Mouse (Mus musculus) cerebellum, postnatal 4 days (tissue): ENCODE measurements around the gene Ass1.
"Not testable (repeated sequence)": the region's sequence is repeated elsewhere in the genome, so short reads cannot be mapped to it uniquely, and the experiment has no call there.

Source experiments
- DNase-seq, 2 experiments: peaks; one replicate each; pipeline ENCODE4 v3.0.0; 2022; ENCODE audit warnings: low spot score in 2 of 2, mixed read lengths in 1 of 2

Gene Ass1

DNA sequence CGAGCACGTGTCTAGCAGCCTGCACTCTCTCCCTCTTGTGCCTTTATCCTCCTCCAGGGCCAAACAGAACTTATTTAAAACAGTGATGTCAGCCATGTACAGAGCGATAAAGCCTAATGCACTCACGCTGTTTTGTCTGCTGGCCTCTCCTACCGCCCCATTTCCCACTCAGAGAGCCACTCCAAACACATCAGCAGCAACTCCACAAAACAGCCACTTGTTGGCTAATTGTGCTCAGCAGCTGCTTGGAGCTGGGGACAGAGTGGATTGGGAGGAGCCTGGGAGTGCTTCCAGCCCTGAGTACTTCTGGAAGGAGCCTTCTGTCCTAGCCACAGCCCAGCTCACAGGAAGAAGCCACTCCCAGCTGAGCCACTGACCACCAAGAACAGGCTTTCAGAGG is 67.0 kb downstream of the Ass1 start:
- no peak for DNase-seq

DNA sequence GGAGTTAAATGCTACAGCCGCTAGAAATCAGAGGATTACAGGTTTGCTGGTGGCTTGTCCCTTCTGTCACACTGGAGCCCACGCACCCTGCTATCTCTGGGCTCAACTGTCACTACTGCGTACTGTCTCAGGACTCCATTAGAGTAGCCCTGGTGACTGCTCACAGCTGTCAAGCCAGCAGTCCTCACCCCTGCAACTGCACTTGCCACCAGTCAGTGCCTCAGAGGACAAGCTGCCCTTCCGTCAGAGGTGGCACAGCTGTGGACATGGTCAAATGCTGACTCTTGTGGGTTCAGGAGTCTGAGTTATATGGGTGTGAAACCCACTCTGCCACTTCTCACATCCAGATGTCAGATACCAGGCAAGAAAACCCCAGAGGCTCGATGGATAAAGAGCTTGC is 68.7 kb downstream of the Ass1 start:
- no peak for DNase-seq

- no peak for DNase-seq
Observed at GRCm38 (mm10) chr2:31541581-31541980, 71.6 kb downstream of the Ass1 start.

- DNase-seq: no peak
Observed at GRCm38 (mm10) chr2:31547726-31548125, 77.7 kb downstream of the Ass1 start.

- no peak for DNase-seq
Observed at GRCm38 (mm10) chr2:31550503-31550902, 80.5 kb downstream of the Ass1 start.

DNA sequence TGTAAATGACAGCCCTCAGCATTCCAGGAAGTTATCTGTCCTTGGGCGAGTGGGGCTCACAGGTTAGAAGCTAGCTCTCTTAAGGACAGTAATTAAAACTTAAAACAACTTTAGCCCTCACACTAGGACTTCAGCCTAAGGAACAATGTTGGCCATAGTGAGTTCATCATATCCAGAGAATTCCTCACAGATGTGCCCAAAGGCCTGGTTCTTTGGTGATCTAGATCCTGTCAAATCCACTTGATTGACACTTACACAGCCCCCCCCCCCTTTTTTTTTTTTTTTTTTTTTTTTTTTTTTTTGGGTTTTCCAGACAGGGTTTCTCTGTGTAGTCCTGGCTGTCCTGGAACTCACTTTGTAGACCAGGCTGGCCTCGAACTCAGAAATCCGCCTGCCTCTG is 81.3 kb downstream of the Ass1 start:
- not testable (repeated sequence) for DNase-seq

DNA sequence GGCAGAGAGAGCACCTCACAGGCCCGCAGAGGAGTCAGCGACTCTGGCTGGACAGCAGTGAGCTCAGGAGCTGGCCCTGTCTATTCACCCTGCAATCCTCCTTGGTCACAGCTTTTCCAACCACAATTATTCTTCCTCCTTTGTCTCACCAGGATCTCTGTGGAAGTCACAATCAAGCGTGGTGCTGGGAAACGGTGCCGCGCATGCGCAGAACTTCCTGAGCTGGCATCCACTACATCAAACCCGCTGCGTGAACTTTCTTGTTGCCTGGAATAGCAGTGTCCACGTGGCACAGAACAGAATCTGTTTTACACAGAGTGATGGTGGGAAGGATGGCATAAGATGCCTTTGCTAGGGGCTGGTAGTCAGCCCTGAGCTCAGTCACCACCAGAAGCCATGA is 82.0 kb downstream of the Ass1 start:
- no peak for DNase-seq

DNA sequence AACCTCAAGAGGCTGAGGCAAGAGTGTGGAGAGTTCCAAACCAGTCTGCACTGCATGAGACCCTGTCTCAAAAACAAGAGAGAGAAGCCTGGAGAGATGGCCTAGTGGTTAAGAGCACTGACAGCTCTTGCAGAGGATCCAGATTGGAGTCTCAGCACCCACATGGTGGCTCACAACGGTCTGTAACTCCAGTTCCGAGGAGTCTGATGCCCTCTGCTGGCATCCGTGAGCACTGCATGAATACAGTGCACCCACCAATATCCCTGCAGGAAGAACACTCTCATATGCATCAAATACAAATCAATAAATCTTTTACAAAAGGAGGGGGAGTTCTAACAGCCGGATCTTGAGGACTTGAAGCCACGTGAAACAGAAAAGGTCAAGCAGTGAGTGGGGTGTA is 84.6 kb downstream of the Ass1 start:
- DNase-seq: no peak
